Mouse (Mus musculus) heart, embryonic 10.5 days (tissue): ENCODE data around the gene Rpl19. TPM values are rescaled to one million over a fixed set of nuclear protein-coding genes. Genes with fewer than 3 reads are reported as not detected.
A peak's percentile ranks its signal among the peaks of the same experiment; 100 is the strongest.

Experiments
- DNase-seq: peaks from one replicate; pipeline ENCODE4 v3.0.0-alpha.2; 2017; ENCODE audit warnings: low spot score
- H3K27ac ChIP-seq: fragments of 300-500 bp; sonication (generic); 2 replicates; pipeline ENCODE4 v1.5.1; 2016; ENCODE audit warnings: mild to moderate bottlenecking
- H3K27me3 ChIP-seq: fragments of 300-500 bp; sonication (generic); 2 replicates; pipeline ENCODE4 v1.6.1; 2016; ENCODE audit warnings: mild to moderate bottlenecking; ENCODE audit not compliant: poor library complexity, insufficient read depth, severe bottlenecking
- H3K36me3 ChIP-seq: fragments of 300-500 bp; sonication (generic); 2 replicates; pipeline ENCODE4 v1.6.1; 2016; ENCODE audit warnings: mild to moderate bottlenecking, moderate library complexity
- H3K4me1 ChIP-seq: fragments of 300-500 bp; sonication (generic); 2 replicates; pipeline ENCODE4 v1.6.1; 2016; ENCODE audit warnings: mild to moderate bottlenecking
- H3K4me3 ChIP-seq: fragments of 300-500 bp; sonication (generic); 2 replicates; pipeline ENCODE4 v1.5.1; 2016; ENCODE audit warnings: mild to moderate bottlenecking, moderate library complexity
- H3K9me3 ChIP-seq: fragments of 300-500 bp; sonication (generic); 2 replicates; pipeline ENCODE4 v1.6.1; 2016; ENCODE audit warnings: mild to moderate bottlenecking, moderate library complexity
- WGBS: fragments of 180-500 bp; shearing (Covaris S2); methylation state at CpG from one replicate; pipeline ENCODE4 v1.1.7; 2016; 5-methylcytosine and 5-hydroxymethylcytosine counted together
- polyA plus RNA-seq: library from polyadenylated mRNA; unstranded; fragments of >200 nt; fragmentation: Nextera tagmentation; extraction: Ambion mirVana; gene quantifications from 2 replicates; pipeline ENCODE4 v1.2.1, GENCODE M21; 2016

Rpl19 gene
- polyA plus RNA-seq, 1 experiment from 2014 or later, result 1,011 TPM

DNA sequence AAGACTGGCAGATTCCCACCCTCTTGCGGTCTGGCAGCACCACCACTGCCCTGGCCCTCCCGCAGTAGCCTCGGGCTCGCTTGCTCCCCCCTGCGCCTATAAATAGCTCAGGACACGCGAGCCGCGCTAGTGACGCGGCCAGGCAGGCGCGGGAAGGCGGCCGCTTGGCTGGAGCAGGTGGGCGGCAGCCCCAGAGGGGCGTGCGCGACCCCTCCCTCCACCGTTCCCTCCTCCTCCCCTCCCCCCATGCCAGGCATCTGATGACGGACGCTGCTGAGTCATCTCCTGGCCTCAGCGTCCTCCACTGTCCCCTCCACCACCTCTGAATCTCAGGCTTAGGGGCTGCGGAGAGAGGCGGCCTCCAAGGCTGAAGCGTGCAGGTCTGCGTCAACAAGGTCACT, 9.5 kb downstream of the Rpl19 start:
- H3K4me3 ChIP-seq, result peak overlapping the region; percentile 57
- DNase-seq, result peak; percentile 85
- H3K36me3 ChIP-seq, result peaks cover 5% of the 10 kb centered on the region
- H3K27me3 ChIP-seq, result peaks cover 48% of the 10 kb centered on the region
- peaks cover 28% of the 10 kb centered on the region for H3K4me1 ChIP-seq
- peak overlapping the region; percentile 80 for H3K27ac ChIP-seq
- no peaks in the 10 kb centered on the region for H3K9me3 ChIP-seq
- 1% methylated on average over 26 of the region's 27 CpGs for WGBS

DNA sequence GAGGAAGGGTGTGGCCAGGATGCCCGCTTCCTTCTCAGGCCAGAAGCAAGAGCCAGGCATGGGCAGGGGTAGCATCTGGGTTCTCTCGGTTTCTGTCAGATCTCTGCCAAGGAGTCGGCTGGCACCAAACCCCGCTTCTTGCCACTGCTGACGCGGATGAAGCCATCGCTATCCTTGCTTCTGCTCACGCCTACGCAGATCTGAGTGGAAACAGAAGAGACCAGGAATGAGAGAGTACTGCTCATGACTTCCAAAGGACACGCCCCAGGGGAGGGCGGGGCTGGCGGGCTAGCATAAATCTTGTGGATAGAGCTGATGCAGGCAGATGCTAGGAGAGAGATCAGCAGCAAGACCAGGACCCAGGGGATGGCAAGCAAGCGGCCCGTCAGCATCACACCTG, 11.4 kb downstream of the Rpl19 start:
- 43% methylated on average over 14 of the region's 14 CpGs for WGBS
- H3K27ac ChIP-seq, result no peak overlapping the region
- peaks cover 54% of the 10 kb centered on the region for H3K27me3 ChIP-seq
- no peaks in the 10 kb centered on the region for H3K36me3 ChIP-seq
- H3K4me3 ChIP-seq, result no peak overlapping the region
- DNase-seq, result no peak
- H3K4me1 ChIP-seq, result peaks cover 32% of the 10 kb centered on the region
- H3K9me3 ChIP-seq, result no peaks in the 10 kb centered on the region

DNA sequence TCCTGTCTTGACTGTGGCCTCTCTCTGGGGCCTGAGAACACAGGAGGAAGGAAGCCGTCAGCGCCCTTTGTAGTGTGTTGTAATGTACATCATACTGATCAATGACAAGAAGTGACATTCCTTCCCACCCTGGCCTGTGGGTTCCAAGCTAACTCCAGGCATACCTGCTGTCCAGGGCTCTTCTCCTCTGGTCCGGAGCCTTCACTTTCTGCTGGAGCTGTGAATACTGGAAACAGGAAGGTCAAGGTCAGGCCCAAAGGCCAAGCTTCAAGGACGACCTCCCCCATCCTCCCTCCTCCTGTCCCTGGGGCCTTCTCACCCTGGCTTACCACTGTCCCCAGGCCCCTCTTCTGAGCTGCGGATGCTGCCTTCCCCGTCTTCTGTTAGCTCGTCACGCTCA, 14.5 kb downstream of the Rpl19 start:
- peaks cover 51% of the 10 kb centered on the region for H3K27me3 ChIP-seq
- no peaks in the 10 kb centered on the region for H3K36me3 ChIP-seq
- DNase-seq, result no peak
- H3K9me3 ChIP-seq, result no peaks in the 10 kb centered on the region
- H3K27ac ChIP-seq, result peak overlapping the region; percentile 59; the same call in 1 of the 2 replicates
- WGBS, result 61% methylated on average over 8 of the region's 8 CpGs
- H3K4me3 ChIP-seq, result no peak overlapping the region
- peaks cover 27% of the 10 kb centered on the region for H3K4me1 ChIP-seq

DNA sequence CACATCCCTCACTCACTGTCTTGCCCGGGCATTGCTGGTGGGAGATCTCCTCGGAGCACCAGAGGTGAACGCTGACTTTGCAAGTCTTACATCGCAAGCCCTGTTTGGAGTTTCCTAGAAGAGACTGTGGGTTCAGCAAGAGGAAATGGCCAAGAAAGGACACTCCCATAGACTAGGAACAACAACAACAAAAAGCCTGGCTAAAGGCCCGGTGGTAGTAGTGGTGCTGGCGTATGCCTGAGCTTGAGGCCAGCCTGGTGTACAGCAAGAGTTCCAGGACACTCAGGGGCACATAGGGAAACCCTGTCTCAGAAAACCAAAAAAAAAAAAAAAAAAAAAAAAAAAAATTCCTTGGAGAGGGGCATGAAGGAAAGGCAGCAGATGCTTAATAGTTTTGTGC, 16.2 kb downstream of the Rpl19 start:
- Histone ChIP-seq H3K9me3 (no peaks in the 10 kb centered on the region), H3K27me3 (peaks cover 36% of the 10 kb centered on the region), H3K36me3 (no peaks in the 10 kb centered on the region), H3K27ac (no peak overlapping the region), H3K4me1 (peaks cover 22% of the 10 kb centered on the region), H3K4me3 (no peak overlapping the region)
- WGBS, result 74% methylated on average over 6 of the region's 6 CpGs
- no peak for DNase-seq

DNA sequence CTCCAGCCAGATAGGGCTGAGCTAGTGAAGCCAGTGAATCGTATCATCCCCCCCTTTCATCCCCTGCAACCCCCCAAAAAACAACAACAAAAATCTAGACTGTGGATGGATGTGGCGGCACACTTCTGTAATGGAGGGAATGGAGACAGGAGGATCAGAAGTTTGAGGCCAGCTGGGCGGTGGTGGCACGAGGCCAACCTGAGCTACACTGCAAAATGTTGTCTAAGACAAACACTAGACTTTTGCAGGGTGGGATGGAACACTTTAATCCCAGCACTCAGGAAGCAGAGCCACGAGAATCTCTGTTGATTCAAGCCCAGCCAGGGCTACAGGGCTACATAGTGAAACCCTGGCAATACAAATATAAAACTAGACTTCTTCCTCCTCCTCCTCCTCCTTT, 17.6 kb downstream of the Rpl19 start:
- H3K27ac ChIP-seq, result no peak overlapping the region
- H3K4me3 ChIP-seq, result no peak overlapping the region
- H3K9me3 ChIP-seq, result no peaks in the 10 kb centered on the region
- H3K27me3 ChIP-seq, result peaks cover 41% of the 10 kb centered on the region
- DNase-seq, result no peak
- peaks cover 21% of the 10 kb centered on the region for H3K4me1 ChIP-seq
- H3K36me3 ChIP-seq, result no peaks in the 10 kb centered on the region
- WGBS, result 66% methylated on average over 5 of the region's 5 CpGs

DNA sequence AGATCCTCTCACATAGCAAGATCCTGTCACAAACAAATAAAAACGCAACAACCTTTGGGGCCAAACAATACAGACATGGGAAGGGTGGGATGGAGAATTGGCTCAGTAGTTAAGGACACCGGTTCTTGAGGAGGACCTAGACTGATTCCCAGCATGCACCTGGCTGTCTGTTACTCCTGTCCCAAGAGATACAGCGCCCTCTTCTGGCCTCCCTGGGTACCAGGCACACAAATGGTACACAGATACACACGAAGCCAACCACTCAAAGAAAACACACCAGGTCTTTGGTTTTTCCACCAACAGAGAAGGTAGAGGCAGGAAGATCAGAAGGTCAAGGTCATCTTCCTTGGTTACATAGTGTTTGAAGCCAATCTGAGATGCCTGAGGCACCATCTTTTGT, 19.1 kb downstream of the Rpl19 start:
- 67% methylated on average over 4 of the region's 4 CpGs for WGBS
- H3K4me1 ChIP-seq, result peaks cover 24% of the 10 kb centered on the region
- H3K27ac ChIP-seq, result no peak overlapping the region
- H3K36me3 ChIP-seq, result no peaks in the 10 kb centered on the region
- no peak overlapping the region for H3K4me3 ChIP-seq
- peaks cover 48% of the 10 kb centered on the region for H3K27me3 ChIP-seq
- DNase-seq, result no peak
- no peaks in the 10 kb centered on the region for H3K9me3 ChIP-seq

DNA sequence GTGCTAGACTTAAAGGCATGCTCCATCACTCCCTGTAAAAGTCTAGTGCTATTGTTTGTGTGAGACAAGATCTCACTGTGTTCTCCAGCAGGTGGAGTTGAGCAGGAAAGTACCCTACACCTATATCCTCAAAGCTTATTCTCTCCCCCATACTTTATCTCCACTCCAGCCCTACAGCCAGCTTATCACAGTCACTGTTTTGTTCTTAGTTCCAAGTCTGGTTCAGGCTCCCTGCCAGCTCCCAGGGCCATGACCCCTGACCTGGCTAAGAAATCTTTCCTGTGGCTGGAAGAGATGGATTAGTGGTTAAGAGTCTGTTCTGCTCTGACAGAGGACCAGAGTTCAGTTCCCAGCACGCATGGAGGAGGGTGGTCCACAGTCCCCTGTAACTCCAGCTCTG, 20.0 kb downstream of the Rpl19 start:
- 83% methylated on average over 1 of the region's 1 CpGs for WGBS
- peaks cover 25% of the 10 kb centered on the region for H3K4me1 ChIP-seq
- no peak overlapping the region for H3K27ac ChIP-seq
- H3K27me3 ChIP-seq, result peaks cover 52% of the 10 kb centered on the region
- H3K9me3 ChIP-seq, result no peaks in the 10 kb centered on the region
- no peak for DNase-seq
- no peaks in the 10 kb centered on the region for H3K36me3 ChIP-seq
- no peak overlapping the region for H3K4me3 ChIP-seq

DNA sequence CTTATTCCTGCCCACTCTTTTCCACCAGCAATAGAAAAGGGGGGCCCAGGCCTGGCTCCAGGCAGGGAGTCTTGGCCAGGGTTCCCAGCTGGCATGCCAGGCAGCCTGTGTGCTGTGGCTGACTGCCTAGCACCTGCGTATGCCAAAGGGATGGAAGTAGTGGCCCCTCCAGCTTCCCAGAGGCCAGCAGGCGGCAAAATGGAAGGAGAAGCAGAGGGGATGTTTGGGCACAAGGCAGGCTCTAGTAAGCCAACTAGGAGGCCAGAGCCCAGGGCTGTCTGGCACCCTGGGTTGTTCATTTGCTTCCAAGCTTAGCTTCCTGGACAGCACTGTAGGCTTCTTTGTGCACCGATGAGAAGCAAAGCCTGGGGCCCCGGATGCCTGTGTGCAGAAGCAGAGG, 21.2 kb downstream of the Rpl19 start:
- no peaks in the 10 kb centered on the region for H3K9me3 ChIP-seq
- H3K4me3 ChIP-seq, result no peak overlapping the region
- no peaks in the 10 kb centered on the region for H3K36me3 ChIP-seq
- DNase-seq, result no peak
- peaks cover 37% of the 10 kb centered on the region for H3K4me1 ChIP-seq
- no peak overlapping the region for H3K27ac ChIP-seq
- WGBS, result 75% methylated on average over 4 of the region's 4 CpGs
- H3K27me3 ChIP-seq, result peaks cover 62% of the 10 kb centered on the region

DNA sequence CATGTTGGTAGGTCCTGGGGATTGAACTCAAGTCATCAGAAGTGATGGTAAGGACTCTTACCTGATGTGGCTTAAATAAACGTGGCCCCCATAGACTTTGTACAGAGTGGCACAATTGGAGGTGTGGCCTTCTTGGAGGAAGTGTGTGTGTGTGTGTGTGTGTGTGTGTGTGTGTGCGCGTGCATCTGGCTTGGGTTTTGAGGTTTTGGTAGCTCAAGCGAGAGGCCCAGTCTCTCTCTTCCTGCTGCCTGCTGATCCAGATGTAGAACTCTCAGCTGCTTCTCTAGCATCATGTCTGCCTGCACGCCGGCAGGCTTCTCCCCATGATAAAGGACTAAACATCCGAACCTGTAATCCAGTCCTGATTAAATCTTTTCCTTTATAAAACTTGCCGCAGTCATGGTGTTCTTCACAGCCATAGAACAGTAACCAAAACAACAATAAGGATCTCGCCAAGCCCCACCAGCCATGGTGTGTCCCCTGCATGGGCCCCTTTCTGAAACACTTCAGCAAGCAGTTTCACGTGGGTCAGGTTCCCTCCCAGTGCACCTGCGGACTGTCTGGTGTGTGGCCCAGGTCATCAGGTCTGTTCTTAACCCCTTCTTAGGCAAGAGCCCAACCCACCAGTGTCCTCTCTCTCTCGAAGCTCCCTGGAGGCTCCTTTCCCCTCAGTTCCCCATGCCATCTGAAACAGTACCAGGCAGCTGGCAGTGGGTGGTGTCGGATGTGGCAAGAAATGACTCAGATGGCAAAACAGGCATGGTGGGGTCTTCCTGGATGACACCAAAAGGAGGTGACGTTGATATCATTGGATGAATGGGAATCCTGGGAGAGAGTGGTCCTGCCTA, 23.4 kb downstream of the Rpl19 start:
- 72% methylated on average over 14 of the region's 14 CpGs for WGBS
- Histone ChIP-seq H3K4me3 (no peak overlapping the region), H3K4me1 (peaks cover 37% of the 10 kb centered on the region), H3K27ac (no peak overlapping the region), H3K27me3 (peaks cover 74% of the 10 kb centered on the region), H3K9me3 (no peaks in the 10 kb centered on the region), H3K36me3 (no peaks in the 10 kb centered on the region)
- no peak for DNase-seq

DNA sequence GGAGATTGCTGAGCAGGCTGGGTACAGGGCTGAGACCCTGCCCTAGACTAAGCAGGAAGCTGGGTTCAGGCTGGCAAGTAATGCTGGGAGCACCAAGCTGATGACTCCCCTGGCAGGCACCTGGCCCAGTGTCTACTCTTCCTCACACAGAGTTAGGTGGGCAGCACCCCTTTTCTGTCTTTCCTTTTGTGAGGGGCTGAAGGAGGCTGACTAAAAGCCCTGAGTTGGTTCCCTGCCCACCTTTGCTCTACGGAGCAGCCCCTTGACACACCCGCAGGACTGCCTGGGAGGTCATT, 24.0 kb downstream of the Rpl19 start:
- peaks cover 79% of the 10 kb centered on the region for H3K27me3 ChIP-seq
- H3K9me3 ChIP-seq, result no peaks in the 10 kb centered on the region
- DNase-seq, result no peak
- no peak overlapping the region for H3K4me3 ChIP-seq
- H3K4me1 ChIP-seq, result peaks cover 37% of the 10 kb centered on the region
- no peaks in the 10 kb centered on the region for H3K36me3 ChIP-seq
- no peak overlapping the region for H3K27ac ChIP-seq
- 21% methylated on average over 2 of the region's 2 CpGs for WGBS

DNA sequence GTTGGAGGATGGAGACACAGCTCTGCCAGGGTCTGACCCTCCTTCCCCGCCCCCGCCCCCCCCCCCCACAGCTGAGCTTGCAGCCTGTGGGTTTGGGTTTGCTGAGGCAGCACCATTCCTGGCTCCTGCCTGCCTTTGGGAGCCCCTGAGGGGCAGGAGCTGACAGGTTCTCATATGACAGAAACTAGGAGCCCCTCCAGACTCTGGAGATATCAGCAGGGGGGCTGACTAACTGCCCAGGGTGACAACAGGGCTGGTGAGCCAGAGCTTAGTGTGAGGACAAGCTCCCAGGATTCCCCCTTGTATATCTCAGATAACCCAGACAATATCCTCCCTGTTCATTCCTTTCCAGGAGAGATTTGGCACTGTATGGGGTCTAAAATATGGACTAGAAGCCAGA, 24.4 kb downstream of the Rpl19 start:
- 35% methylated on average over 2 of the region's 2 CpGs for WGBS
- no peak for DNase-seq
- Histone ChIP-seq H3K9me3 (no peaks in the 10 kb centered on the region), H3K4me3 (no peak overlapping the region), H3K27me3 (peaks cover 84% of the 10 kb centered on the region), H3K27ac (no peak overlapping the region), H3K36me3 (no peaks in the 10 kb centered on the region), H3K4me1 (peaks cover 37% of the 10 kb centered on the region)

DNA sequence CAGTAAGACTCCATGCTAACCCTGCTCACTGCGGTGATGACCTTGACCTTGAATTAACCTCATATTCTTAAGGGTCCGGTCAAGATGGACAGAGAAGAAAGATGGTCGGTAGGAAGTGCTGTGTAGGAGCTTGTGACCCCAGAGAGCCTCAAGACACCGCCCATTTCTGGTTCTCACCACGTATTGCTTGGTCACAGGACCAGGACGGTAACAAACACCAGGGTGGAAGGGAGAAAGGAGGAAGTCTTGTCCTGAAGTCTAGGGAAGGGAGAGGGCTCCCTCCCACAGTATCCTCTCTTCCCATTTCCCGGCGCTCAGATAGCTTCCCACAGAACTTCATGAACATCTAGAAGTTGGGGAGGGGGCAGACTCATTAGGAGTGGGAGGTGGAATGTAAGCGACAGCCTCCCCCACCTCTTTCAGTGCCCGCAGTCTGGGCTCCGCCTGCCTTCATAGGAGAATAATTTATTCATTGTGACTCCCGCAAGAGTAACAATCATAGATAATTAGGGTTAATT, 25.2 kb downstream of the Rpl19 start:
- Histone ChIP-seq H3K27me3 (peaks cover 85% of the 10 kb centered on the region), H3K4me3 (peak overlapping the region; percentile 63)

DNA sequence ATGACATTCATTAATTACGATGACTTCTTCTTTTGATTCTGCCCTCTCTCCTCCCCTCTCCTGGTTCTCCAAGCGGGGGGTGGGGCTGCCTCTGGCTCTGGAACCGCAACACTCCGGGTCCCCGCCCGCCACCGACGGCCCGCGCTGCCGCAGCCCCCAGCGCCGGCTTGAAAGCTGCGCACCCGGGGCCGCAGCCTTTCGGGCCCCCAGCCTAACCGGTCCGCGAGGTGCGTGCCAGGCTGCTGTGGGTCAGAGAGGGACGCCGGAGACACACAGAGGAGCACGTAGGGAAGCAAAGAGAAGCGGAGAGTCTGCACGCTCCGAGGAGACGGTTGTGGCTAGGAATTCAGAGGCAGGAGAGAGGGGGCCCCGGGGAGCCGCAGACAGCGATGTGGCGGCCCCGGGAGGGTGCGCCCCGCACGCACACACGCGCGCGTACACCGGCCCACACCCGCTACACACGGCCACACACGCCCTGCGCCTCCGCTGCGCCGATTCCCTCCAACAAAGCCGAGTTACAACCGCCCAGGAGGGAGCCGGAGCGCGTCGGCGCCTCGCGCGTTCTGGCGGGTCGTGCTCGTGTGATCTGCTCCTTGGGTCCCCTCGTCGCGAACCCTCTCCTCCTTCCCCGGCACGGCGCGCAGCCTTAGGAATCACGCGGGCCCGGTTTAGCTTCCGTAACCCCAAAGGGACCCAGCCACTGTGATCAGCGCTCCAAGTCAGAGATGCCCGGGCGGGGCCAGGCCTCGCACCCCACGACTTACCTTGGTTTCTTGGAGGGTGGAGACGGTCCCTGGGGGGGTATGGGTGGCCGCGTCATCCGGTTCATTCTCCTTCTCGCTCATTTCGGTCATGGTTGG, 25.8 kb downstream of the Rpl19 start:
- Histone ChIP-seq H3K9me3 (no peaks in the 10 kb centered on the region), H3K4me1 (peaks cover 38% of the 10 kb centered on the region), H3K4me3 (peak overlapping the region; percentile 63), H3K36me3 (no peaks in the 10 kb centered on the region), H3K27ac (peak overlapping the region; percentile 76), H3K27me3 (peaks cover 85% of the 10 kb centered on the region)
- under 1% methylated on average over 81 of the region's 83 CpGs for WGBS
- DNase-seq, result no peak

More for the DNA sequence above, 25.2 kb downstream of the Rpl19 start:
- no peak overlapping the region for H3K27ac ChIP-seq
- DNase-seq, result no peak
- H3K36me3 ChIP-seq, result no peaks in the 10 kb centered on the region
- H3K4me1 ChIP-seq, result peaks cover 34% of the 10 kb centered on the region
- no peaks in the 10 kb centered on the region for H3K9me3 ChIP-seq
- WGBS, result 4% methylated on average over 12 of the region's 12 CpGs
